Mouse (Mus musculus) thymus, postnatal 25 days (tissue): ENCODE data around the gene Prickle4.

ENCODE experiments used
- DNase-seq: peaks from one replicate; pipeline ENCODE4 v3.0.0; 2022

Prickle4 gene

DNA sequence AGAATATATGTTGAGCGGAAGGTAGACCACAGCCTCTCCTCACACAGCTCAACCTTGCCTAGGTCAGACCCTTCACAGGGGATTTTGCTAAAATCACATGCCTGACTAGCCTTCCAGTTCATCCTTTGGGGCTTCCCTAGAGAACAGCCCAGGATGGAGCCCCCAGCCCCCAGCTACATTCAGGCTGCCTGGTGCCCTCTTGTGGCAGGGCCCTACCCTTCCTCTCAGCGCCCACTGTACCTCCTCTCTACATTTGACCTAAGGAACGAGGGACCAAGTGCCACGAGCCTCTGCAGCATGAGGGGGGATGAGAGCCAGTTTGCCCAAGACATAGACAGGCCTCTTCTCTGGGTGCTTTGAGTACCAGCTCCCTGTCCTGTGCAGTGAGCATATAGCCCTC is 10.2 kb upstream of the Prickle4 start:
- peak; percentile 23 for DNase-seq

DNA sequence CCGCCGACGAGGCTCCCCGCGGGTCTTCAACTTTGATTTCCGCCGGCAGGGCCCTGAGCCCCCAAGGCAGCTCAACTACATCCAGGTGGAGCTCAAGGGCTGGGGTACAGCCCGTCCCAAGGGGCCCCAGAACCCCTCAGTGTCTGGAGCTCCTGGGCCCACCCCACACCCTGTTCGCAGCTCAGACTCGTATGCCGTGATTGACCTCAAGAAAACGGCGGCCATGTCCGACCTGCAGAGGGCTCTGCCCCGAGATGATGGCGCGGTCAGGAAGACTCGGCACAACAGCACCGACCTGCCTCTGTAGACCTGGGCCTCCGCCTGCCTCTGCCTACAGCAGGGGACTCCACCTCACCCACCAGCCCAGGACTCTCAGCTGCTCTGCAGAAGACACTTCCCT is 9.0 kb upstream of the Prickle4 start:
- DNase-seq = no peak

- no peak for DNase-seq
Measured at GRCm38 (mm10) chr17:47702548-47703345, 8.2 kb upstream of the Prickle4 start.

DNA sequence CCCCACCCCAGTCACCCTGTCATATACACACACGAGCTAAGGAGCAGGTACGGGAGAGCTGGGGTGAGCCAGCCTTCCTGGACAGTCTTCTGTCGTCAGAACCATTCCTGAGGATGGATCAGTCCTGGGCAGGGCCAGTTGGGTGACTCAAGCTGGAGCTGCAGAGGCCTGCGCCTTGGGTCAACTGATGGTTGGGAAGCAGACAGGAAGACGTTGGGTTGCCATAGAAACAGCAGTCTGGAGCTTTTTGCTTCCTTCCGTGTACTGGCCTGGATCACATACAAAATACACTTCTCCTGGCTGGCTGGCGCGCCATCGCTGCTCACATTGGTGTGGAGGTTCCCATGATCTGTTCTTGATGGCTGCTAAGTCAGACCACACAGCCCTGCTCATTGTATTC is 7.3 kb upstream of the Prickle4 start:
- DNase-seq = no peak

DNA sequence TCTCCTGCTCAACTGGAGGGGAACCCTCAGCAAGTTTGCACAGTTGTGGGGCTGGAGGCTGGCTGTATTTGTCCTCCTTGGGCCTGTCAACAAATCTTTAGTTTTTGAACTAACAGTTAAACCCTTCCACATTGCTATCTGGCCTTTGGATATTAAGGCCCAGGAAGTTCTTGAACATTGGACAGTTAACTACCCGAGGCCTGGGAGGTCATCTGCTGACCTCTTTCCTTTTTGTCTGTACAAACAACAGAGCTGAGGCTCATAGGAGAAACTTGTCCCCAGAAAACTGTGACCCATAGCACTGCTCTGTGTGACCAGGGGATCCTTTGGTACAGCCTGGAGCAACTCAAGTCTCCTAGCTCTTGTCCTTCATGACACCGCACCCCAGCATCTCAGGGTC is 4.5 kb upstream of the Prickle4 start:
- DNase-seq = no peak

DNA sequence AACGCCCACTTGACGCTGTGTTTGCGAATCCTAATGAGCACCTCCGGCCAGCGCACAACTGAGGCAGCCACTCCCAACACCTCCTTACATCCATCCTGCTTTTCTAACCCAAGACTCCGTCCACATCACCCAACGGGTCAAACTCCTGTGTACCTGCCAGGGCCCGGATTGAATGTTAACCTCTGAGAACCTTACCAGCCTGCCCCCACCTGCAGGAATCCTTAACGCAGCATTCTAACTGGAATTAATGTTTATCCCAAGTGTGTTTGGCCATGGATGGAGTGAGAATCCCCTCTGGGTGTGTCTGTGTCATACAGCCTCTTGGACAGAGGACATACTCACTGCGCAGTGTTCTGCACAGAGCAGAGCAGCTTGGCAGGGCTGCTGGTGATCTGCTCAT is 3.6 kb upstream of the Prickle4 start:
- DNase-seq = no peak

DNA sequence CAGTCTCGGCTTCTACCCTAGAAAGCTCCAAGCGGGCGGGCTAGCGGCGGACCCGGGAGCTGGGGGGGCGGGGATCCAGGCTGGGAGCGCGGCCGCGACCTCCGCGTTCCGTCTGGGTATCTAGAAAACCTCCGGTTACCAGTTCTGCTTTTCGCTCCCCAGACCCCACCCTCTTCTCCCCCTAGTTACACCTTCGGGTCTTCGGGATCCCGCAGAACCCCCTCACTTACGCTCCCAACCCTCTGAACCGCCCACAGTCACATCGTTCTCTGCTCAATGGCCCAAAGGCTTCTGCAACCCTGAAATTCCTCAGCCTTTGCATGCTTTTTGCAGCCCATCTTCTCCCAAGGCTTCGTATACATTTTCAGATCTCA is 788 bp upstream of the Prickle4 start:
- DNase-seq = no peak

DNA sequence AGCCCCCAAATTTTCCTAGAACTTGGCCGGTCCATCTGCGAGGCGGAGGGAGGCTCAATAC is 264 bp downstream of the Prickle4 start, which contains the start of gene Gm21981:
TSS of gene Gm21981 (minus strand) at position 14 of the 61 bp plus-strand sequence.
- no peak for DNase-seq

DNA sequence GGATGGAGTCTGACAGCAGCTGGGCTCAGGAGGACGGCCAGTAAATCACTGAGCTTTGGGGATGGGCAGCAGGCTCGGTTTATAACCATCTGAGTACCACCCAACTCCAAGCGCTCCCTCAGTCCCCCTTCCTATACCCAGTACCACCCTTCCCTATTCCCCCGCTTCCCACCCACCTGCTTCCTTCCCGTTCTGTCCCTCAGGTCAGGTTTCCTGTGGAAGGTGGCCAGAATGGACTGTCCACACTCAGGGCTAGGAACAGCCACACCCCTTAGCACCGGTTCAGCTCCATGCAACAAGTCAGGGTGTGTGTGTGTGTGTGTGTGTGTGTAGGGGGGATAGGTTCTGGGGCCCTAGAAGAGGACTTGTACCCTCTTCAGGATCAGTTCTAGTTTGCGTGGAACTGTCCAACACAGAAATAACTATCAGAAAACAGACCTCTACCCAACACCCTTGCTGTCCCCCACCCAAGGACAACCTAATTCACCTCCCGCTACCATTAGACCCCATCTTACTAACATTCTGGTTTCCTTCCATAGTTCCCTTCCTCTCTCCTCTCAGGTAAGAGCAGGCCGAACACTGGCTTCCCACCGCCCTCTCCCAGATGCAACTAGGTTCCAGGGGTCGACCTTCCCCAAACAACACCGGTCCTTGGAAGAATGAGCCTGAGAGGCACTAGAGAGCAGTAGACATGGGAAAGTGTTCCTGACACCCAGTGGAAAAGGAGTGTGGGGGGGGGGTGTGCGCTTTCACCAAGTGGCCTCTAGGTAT is 680 bp downstream of the Prickle4 start:
- DNase-seq = no peak

- no peak for DNase-seq
Measured at GRCm38 (mm10) chr17:47691650-47692049, 2.9 kb downstream of the Prickle4 start.

- no peak for DNase-seq
Measured at GRCm38 (mm10) chr17:47689894-47690293, 4.6 kb downstream of the Prickle4 start.

GRCm38 (mm10) chr17:47688608-47689575 is 5.6 kb downstream of the Prickle4 start, which contains the start of gene Frs3:
TSS of gene Frs3 (plus strand) at chr17:47689030.
- peak; percentile 57 for DNase-seq

GRCm38 (mm10) chr17:47688344-47688607 is 6.3 kb downstream of the Prickle4 start, which contains the start of gene Tomm6:
TSS of gene Tomm6 (minus strand) at chr17:47688386.
- DNase-seq = no peak

DNA sequence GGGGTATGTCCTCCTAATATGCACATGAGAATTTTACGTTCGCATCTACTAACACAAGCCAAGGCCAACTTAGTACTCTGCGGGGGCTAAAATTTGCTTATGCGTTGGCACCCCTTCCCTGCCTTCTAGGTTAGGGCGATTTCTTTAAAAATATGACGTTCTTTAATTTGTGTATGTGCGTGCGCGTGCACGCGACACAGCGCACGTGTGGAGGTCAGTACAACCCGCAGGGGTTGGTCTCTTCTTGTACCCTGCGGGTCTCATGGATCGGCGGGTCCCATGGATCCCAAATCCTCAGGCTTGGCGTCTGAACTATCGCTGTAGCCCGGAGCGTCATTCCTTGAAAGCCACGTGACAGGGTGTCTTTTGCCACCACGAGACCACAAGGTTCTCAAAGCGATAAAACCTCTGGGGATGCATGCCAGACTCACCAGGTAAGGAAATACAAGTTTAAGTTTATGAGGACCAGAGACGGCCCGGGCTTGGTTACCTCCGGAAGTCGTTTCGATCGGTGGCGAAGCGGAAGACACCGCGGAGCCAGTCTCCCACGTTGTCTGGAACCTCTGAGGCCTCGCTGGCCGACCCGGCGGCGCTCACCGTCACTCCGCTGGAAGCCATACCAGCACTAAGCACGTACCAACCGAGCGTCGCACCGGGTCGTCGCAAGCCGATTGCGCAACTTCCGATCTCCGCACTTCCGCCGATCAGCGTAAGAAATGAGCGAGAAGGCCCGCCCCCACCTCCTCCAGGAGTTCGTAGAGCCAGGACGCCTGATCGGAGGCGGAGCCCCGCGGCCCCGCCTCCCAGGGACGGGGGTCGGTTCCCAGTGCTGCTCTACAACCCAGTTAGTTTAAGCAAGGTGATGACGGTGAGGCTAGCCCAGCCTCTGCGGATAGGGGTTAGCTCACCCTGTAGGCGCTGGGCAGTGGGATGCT is 6.9 kb downstream of the Prickle4 start:
- peak; percentile 92 for DNase-seq

- DNase-seq = no peak
Measured at GRCm38 (mm10) chr17:47682836-47683235, 11.7 kb downstream of the Prickle4 start.

GRCm38 (mm10) chr17:47678702-47679101 is 15.8 kb downstream of the Prickle4 start:
- DNase-seq = no peak

DNA sequence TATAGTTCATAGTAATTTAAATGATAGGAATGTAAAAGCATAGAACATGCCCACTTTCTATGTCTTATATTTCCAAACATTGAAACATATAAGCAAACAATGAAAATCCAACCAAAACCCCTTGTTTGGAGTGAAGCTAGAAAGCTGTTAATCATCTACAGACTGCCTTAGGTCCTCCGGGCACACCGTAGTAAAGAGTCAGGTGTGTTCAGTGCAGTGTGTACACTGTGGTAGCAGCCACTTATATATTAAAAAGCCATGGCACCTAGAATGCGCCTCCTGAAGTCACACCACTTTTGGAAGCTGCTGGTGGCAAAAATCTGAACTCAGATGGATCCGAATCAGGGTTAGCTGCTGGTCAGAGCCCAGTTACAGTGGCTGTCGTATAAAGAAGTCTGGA is 16.3 kb downstream of the Prickle4 start:
- DNase-seq = no peak

- peak; percentile 50 for DNase-seq
Measured at GRCm38 (mm10) chr17:47676581-47676980, 18.0 kb downstream of the Prickle4 start.

DNA sequence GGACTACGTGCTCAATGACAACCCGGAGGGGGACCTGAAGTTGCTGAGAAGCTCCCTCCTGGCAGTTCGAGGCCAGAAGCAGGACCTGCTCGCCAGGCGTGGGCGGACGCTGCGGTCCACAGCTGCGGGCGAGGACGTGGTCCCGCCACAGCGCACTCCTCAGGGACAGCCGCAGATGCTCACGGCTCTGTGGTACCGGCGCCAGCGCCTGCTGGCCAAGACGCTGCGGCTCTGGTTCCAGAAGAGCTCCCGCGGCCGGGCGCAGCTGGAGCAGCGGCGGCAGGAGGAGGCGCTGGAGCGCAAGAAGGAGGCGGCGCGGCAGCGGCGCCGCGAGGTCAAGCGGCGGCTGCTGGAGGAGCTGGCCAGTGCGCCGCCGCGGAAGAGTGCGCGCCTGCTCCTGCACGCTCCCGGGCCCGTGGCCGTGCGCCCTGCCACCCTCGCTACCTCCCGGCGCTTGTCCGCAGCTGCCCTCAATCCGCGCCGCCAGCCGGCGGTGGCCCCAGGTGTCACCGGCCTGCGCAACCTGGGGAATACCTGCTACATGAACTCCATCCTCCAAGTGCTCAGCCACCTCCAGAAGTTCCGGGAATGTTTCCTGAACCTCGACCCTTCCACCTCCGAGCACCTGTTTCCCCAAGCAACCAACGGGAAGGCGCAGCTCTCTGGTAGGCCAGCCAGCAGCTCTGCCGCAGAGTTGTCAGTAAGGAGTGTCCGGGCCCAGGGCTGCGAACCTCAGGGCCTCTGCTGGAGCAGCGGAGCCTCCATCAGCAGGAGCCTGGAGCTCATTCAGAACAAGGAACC is 22.0 kb downstream of the Prickle4 start:
- no peak for DNase-seq

DNA sequence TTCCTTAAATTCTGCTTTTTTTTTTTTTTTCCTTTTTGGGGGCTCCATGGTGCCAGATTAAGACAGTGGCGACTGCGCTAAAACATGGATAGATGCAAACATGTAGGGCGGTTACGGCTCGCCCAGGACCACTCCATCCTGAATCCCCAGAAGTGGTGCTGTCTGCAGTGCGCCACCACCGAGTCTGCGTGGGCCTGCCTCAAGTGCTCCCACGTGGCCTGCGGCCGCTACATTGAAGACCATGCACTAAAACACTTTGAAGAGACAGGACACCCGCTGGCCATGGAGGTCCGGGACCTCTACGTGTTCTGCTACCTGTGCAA is 22.6 kb downstream of the Prickle4 start:
- DNase-seq = no peak

- no peak for DNase-seq
Measured at GRCm38 (mm10) chr17:47669166-47669565, 25.4 kb downstream of the Prickle4 start.

DNA sequence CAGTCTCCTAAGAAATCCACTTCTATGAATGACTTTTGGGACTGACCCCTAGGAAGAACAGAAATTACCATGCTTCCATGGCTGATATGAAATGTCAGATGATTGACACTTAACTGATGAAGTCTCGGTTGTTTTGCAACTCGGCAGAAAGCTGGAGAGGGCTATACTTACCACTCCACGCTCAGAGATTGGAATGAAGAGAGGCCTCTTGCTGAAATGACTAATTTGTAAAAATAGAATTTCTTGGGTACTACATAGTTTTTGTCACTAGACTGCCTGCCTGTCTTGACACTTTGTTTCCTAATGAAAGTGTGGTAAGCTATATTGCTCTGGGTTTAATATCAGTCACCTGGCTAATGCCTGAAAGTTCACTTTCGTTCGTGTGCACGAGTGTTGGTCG is 30.1 kb downstream of the Prickle4 start:
- DNase-seq = no peak
